Mouse (Mus musculus) spleen, embryonic (tissue): ENCODE results near the gene Elp4.

Source experiments
- CTCF ChIA-PET: fragments of 350-600 bp; sonication (Branson Sonifier 250); formaldehyde crosslinking; loops from one replicate; lab custom pipeline; 2022; lab: Charles Lee

Gene Elp4

DNA sequence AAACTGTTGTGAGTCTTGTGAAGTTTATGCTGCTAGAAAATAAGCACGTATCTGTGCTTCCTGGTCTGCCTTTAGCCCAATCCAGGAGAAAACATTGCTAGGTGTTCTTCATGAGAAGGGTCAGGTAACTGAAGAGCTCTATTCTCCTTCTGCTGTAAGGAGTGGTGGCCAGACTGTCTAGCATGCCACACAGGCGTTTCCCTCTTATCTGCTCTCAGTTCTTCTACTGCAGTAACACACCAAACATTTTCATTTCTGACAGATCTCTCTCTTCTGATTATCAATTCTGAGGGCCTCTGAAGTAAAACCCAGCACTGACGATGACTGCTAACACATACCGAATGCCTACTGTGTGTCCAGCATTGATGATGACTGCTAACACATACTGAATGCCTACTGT is 98.3 kb downstream of the Elp4 start:
- CTCF ChIA-PET = no interaction called here

DNA sequence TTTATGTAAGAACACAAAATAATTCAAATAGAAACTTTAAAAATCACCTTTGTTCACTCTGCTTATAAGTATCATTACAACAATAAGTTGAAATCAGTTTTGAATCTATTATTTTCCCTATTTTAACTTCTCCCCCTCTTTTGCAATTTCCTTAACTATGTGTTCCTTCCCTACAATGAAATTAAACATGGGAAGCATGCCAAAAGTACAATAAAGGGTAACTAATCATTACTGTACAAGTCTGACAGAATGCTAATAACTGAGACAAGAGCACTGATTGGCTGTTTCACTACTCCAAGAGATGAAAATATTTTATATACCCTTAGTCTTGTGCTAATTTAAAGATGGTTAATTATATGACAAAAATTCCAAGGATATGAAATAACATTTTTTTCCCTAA is 99.2 kb downstream of the Elp4 start:
- CTCF ChIA-PET = no interaction called here

DNA sequence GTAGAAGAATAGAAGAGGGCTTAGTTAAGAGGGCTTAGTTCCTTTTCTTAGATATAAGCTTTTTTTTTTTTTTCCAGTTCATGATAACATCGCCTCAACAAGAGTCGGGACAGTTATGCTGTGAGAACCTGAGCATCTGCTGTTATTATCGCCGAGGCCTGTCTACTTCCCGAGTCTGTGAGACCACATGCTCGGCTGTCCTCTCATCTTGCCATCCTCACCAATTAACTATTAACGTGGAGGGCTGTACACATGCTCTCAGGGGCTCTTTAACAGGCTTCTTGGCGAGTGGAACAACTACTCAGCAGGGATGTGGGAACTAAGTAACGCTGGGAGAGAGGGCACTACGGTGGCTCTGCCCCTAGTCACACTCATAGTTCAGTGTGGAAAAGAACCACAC is 99.9 kb downstream of the Elp4 start:
- CTCF ChIA-PET = interaction anchor here (0.6 kb wide), 1 partner anchor 8 kb away, joined by 4 read pairs; no protein-coding TSS in a partner anchor

DNA sequence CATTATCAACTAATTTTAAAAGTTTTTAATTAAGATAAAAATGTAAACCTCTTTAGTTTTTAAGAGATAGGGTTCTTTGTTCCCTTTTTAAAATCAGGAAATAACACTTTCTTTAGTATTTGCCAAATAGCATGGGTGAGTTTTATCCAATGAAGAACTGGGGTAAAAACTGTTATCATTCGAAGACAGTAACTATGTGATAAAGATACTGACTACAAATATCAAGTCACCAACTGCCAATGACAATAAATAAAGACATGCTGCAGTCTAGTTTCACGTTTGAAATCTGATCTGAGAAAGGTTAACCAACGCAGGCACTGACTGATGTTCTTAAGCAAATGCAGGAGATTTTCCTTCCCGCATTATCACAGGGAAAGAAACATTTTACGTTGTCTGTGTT is 100.9 kb downstream of the Elp4 start:
- CTCF ChIA-PET = no interaction called here

DNA sequence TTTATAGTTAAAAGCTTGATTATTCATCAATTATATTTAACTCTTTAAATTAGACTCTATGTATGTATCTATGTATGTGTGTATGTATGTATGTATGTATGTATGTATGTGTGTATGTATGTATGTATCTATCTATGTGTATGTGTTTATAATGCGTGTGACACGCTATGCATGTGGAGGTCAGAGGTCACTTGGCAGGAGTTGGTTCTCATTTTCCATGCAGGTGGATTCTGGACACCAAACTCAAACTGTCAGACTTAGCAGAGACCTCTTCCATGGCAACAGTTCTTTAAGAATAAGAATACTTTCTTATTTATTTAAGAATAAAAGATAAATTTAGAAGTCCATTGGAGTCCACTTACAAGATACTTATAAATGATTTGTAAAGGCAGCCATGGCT is 101.5 kb downstream of the Elp4 start:
- CTCF ChIA-PET = no interaction called here

DNA sequence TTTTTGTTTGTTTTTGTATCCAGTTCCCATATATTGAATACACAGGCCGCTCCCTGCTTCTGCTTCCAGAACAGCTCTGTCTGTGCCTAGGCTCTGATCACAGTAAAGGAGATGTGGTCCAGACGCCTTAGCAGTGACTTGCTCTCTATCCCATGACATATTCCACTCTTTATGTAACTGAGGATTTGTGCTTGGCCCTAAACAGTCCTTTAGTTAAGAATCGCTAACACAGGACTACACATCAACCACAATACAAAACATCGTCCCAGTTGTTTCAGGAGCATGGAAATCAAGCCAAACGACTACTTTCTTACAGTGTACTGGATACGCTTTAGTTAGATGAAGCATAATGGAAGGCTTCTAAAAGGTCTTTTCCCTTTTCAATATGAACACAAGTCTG is 102.8 kb downstream of the Elp4 start:
- CTCF ChIA-PET = interaction anchor here (0.6 kb wide), 1 partner anchor 9 kb away, joined by 3 read pairs; no protein-coding TSS in a partner anchor

DNA sequence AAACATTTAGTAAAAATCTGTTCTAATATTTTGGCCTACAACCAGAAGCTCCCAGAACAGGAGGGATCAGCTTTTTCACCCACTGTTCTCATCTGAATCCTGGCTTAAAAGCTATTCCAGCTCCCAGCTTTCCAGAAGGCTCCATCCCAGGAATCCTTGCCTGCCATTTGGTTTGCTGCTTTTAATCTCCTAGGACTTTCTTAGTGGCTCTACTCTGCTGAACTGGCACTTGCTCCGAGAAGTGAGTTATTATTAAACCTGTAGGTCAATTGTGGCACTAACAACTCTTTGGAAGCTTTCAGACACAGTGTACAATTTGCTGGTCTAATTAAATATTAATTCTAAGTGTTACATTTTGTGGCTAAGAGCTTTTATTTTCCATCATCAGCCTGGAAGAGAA is 103.7 kb downstream of the Elp4 start:
- CTCF ChIA-PET = no interaction called here

DNA sequence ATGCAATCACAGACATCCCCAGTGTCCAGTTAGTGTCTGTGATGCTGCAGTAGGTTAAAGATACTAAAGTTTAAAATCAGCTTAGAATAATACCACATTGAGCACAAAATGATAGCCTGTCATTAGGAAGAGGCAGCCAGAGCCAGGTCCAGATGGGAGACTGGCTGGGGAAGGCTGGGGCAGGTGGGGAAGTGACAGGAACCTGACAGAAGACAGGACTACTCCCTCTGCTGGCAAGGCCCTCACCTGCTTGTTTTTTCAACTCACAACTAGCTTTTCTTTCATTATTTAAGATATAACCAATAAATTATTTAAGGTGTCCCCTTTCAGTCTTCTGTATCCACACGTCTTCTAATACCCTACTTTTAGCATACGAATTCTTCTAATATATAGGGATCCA is 104.5 kb downstream of the Elp4 start:
- CTCF ChIA-PET = no interaction called here

DNA sequence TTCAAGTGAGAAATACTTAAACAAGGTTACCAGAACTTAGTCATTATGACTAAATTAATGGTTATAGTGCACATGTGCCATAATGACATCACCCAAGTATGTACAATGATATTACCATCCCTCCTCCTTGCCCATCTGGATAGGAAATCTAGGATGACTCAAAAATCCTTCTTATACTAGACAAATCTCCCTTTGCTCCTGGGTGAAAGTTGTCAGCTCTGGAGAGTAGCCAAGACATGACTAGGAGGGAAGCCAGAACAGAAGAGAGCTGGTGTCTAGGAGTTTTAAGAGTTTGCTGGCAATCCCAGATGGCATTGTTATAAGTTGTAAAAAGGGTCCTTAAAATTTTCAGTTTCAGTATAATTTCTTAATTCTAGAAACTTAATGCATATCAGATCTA is 106.5 kb downstream of the Elp4 start:
- CTCF ChIA-PET = no interaction called here

DNA sequence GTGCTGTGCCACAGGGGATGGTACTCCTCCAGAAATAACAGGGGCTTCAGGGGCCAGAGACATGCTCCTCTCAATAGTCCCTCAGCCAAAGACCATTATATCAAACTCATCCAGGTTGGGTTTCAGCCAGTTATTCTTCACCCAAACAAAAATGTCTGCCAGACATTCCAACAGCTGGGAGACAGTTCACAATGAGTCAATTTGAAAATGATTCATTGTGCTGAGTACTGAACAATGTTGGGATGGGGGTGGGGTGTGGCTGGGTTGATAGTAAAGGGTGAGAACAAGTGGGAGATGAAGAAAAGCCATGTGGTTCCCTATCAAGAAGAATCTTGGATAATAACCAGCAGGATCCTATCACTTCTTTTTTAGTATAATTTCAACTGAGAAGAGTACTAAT is 108.3 kb downstream of the Elp4 start:
- CTCF ChIA-PET = no interaction called here

DNA sequence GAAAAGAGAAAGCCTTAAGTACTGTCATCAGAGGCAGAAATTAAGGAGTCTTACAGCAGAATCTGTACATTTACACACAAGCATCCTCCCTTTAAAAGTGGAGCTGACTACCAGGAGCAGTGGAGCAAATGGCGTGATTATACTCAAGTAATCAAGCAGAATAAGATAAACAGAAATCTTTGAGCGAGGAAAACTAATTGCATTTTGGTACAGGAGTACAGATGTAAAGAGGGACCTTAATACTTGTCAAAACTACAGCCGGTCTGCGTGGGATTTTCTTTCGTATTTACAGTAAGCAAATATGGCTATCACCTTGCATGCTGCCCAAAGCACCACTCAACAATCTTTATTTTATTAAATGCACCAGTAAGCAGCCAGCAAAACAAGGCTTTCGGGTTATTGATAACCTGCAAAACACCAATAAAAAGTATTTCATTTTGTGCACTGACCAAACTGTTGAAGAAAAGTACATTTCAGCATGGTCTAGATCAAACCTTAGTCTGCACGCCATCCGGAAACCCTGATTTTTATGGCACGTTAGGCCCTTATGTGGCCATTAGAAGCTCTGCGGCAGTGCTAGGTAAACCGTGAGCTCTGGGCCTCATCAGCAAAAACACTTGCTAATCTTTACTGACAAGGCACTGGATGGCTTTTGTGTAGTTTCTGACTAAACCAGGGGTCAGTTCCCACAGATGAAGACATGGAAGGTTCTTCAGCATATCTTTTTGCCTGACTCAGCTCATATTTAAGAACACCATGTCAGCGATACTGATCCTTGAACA is 111.8 kb downstream of the Elp4 start:
- CTCF ChIA-PET = no interaction called here

DNA sequence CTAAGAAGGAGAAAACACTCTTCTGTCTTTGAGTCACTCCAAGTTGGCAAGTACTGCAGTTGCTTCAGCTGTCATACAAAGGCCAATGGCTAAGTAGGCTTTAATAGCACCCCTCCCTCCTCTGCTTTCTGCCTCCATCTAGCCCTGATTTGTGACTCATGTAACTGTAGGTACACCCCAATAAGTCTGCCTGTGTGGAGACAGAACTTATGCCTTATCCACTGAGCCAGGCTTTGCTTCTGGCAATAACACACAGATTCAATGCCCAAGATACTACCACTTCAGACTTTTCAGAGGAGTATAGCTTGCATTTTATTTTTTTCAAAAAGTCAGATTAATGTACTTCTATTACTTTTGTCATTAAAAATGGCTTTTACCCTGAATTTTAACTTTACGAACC is 114.4 kb downstream of the Elp4 start:
- CTCF ChIA-PET = no interaction called here

DNA sequence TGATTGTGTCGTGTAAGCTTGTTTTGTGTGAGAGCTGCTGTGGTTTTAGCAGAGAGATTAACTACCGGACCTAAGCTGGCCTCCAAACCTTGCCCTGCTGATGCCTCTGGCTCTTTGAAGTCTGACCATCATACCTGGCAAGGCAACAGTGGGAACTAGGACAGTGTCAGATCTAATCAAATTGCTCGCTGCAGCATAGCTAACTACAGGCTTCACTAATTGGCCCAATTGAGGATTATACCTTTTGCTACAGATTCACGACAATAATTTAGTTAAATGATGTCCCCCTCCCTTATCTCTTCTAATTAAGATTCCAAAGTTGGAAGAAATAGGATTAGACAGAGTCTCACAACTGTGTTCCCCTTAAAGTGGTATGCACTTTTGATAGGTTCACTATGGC is 116.6 kb downstream of the Elp4 start:
- CTCF ChIA-PET = no interaction called here

DNA sequence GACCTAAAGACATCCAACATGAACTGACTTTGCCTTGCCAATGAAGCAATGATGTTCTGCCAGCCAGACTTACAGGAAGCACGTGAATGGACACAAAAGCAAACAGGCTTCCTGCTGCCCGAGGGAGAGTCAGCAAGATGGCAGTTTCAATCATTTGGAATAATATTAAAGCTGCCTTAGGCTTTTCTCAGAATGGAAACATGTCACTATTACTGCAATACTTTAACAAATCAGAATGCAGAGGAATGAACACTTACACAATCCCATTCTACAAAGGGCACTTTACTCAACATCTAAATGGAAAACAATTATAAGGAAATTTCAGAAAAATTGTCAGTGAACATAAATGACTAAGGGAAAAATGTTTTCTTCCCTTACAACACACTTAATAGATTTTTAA is 117.4 kb downstream of the Elp4 start:
- CTCF ChIA-PET = no interaction called here

DNA sequence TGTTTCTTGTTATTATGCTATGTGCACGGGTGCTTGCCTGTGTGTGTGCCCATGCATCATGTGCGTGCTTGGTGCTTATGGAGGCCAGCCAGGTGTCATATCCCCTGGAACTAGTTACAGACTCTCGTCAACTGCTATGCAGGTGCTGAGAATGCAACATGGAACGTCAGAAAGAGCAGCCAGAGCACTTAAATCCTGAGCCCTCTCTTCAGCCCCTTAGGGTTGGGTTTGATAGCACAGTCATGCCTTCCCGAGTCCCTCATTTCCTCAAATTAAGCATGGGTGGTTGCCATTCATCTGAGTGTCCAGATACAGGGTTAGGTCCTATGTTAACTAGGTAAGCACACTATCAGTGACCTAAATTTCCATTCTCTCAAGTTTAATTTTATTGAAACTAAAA is 121.5 kb downstream of the Elp4 start:
- CTCF ChIA-PET = no interaction called here

DNA sequence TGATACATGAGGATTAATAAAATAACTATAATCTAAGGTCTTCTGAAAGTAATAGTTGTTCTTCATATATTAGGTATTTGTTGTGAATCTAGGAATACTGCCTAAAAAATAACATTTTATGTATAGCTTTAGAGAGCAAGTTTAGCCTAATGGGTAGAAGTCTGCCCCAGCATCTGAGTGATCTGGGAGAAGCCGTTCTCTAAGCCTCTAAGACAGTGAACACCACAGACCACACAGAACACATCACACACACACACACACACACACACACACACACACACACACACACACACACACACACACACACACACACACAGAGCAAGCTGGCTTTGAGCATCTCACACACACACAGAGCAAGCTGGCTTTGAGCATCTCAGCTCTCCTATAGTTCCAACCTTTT is 123.6 kb downstream of the Elp4 start:
- CTCF ChIA-PET = no interaction called here

DNA sequence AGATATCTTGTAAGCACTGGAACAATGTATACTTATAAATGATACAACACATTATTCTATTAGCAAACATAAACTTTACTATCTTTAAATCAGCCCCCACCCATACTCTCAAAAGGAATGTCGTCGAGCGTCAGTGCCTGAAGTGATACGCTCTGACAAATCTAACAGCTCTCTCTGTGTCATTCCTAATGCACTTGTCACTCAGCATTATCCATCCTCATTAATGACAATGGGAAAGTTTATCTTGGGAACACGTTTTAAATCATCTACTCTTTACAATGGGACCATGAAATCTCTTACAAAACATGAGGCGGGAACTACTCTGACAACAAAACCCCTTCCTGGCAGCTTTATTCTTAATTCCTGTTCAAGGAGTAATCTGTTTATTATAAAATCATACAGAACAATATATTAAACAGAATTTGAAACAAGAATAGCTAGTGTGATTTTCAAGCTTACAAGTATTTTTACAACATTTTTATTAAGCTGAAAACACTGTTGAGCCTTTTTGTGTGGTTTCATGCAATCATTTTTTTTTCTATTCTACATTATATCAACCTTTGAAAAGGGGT is 125.0 kb downstream of the Elp4 start:
- CTCF ChIA-PET = no interaction called here

DNA sequence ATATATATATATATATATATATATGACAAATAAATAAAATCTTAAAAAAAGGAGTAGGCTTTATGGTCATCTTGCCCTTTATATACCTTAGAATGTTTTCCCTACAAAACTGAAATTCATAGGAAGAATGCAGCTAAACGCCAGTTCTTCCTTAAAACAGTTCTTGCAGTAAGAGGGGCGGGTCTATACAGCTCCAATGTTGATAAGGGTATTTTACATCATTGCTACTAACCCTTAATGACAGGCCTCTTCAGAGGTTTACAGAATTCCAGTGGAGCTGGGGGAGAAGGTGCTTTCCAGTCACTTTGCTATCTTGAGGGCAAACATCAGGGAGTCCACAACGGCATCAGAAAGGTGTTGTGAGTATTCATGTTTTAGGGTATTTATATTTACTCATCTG is 133.1 kb downstream of the Elp4 start:
- CTCF ChIA-PET = no interaction called here

DNA sequence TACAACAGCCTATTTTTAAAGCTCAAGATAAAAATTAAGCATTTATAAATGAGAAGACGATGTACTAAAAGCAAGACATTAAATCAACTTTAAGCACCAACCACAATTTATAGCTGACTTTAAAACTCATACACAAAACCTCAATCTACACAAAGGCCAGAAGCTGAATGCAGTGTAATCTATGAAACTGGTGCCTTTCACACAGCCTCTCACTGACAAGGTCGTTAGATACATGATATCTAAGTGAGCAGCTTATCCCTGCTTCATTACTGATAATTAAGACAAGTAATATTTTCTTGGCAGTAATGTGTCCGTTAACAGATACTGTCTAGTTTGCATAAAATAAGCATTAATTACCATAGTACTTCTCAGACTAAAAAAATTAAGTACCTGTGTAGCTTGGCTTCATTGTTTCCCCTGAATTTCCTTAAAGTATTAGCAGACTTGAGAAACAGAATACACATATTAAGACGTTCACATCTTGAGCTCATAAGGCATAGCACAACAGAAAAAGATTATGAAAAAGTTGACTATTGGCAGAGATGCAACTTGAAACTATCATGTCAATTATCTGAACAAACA is 134.5 kb downstream of the Elp4 start:
- CTCF ChIA-PET = no interaction called here

DNA sequence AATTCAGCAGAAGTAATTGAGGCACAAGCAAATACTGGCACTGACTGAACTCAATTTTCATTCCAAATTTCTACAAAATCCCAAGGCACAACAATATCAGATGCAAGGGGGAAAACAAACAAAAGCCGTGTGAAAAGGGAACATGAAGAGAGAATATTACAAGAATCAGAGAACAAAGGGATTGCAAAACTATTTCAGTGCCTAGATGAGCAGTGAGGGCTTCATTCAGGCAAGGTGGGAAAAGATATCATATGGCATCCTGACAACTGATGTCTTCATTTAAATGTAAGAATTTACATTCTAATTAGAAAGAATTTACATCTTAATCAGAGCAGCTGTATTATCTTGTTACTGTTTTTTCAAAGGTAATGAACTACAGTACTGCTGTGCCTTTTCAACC is 150.9 kb downstream of the Elp4 start:
- CTCF ChIA-PET = no interaction called here

DNA sequence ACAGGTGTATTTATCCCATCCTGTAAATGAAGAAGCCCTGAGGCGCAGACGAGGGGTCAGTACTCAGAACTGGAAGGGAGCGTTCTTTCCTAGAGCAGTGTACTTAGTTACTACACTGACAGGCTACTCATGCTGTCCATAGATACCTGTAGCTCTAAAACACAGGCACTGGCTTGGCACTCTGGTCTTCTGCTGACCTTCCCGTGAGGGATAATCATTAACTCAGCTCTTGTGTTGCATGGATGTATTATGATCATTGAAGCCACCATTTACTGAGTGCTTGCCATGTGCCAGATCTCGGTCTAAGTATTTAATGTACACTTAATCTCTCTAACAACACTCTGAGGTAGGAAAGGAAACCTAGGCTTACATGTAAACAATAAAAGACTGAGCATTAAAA is 155.3 kb downstream of the Elp4 start:
- CTCF ChIA-PET = no interaction called here

DNA sequence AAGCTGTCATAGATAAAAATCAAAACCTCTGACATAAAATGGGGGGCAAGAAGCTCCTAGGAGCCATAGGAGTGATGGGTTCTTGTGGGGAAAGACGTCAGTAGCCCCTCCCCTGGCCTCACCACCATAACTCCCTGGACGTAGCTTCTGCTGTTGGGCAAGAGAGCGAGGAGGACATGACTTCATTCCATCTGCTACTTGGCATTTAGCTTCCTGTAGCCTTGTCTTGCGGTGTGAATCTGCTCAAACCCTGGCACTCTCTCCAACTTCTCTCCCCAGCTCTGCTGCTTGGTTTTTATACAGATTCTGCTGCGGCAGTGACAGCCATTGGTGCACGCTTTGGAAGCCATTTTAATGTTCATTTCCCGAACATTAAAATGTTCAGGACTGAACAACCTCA is 157.5 kb downstream of the Elp4 start:
- CTCF ChIA-PET = no interaction called here

DNA sequence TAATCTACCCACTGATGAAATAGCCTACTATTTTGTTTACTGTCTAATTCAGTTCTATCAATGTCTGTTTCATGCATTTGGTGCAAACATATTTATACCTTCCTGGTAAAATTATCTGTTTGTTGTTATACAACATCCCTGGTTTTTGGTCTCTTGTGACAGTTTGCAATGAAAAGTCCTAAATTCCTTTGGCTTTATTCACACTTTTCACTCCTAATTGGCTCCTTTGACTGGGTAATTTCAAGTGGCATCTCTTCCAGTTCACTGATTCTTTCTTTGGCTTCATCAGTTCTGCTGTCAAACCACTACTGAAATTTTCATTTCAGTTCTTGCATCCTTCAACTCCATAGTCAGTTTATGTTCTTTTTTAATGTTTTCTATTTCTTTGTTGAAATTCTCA is 168.2 kb downstream of the Elp4 start:
- CTCF ChIA-PET = no interaction called here
